Mouse (Mus musculus) E14TG2a.4 (cell line): ENCODE measurements around the gene Polr2b.

Source experiments
- CTCF ChIP-seq: conservative IDR thresholded peaks from 2 replicates; pipeline ENCODE4 v1.5.1; 2014; ENCODE audit warnings: low read length
- NANOG ChIP-seq: IDR thresholded peaks from 2 replicates; pipeline ENCODE4 v1.6.1; 2014; ENCODE audit warnings: borderline replicate concordance, low read length, mixed read lengths

- TF ChIP-seq CTCF = no peak
- no peak for TF ChIP-seq NANOG
Observed at GRCm38 (mm10) chr5:77374945-77375344, 65.0 kb downstream of the Polr2b start.
